Mouse (Mus musculus): ENCODE results near the gene Ppp1r9b. TPM values are rescaled to one million over a fixed set of nuclear protein-coding genes. Genes with fewer than 3 reads are reported as not detected.

Gene Ppp1r9b
- polyA plus RNA-seq, 1 experiment from 2014 or later = 14.4 TPM

- Histone ChIP-seq H3K9ac (ENCODE audit: low read length) (no peak overlapping the region), H3K4me2 (ENCODE audit: low read depth, severe bottlenecking) (no peak overlapping the region), H3K9me3 (ENCODE audit: control insufficient read depth, low read length) (no peaks in the 10 kb centered on the region), H3K27ac (replicated peaks; ENCODE audit: low read depth, low read length) (no peak overlapping the region), H3K27me3 (ENCODE audit: control insufficient read depth, insufficient read depth, low read length) (no peaks in the 10 kb centered on the region), H3K4me1 (ENCODE audit: control insufficient read depth, insufficient read depth, low read length) (no peaks in the 10 kb centered on the region), H3K36me3 (ENCODE audit: control insufficient read depth, insufficient read depth, low read length) (peaks cover 25% of the 10 kb centered on the region), H3K4me3 (ENCODE audit: low read depth, low read length) (no peak overlapping the region)
- no peak for ATAC-seq (ENCODE audit: insufficient number of reproducible peaks, low FRiP score, low TSS enrichment, low read depth)
- DNase-seq (ENCODE audit: low spot score) = no peak
- WGBS = 88% methylated on average over 11 of the region's 11 CpGs
Observed at GRCm38 (mm10) chr11:95025227-95026012, 34.6 kb downstream of the Ppp1r9b start.

GRCm38 (mm10) chr11:95026090-95026542 is 35.3 kb downstream of the Ppp1r9b start:
- no peak for DNase-seq (ENCODE audit: low spot score)
- Histone ChIP-seq H3K27me3 (ENCODE audit: control insufficient read depth, insufficient read depth, low read length) (no peaks in the 10 kb centered on the region), H3K9ac (ENCODE audit: low read length) (no peak overlapping the region), H3K4me1 (ENCODE audit: control insufficient read depth, insufficient read depth, low read length) (no peaks in the 10 kb centered on the region), H3K4me2 (ENCODE audit: low read depth, severe bottlenecking) (no peak overlapping the region), H3K36me3 (ENCODE audit: control insufficient read depth, insufficient read depth, low read length) (peaks cover 24% of the 10 kb centered on the region), H3K9me3 (ENCODE audit: control insufficient read depth, low read length) (no peaks in the 10 kb centered on the region), H3K4me3 (ENCODE audit: low read depth, low read length) (no peak overlapping the region), H3K27ac (replicated peaks; ENCODE audit: low read depth, low read length) (no peak overlapping the region)
- WGBS = 74% methylated on average over 6 of the region's 6 CpGs
- no peak for ATAC-seq (ENCODE audit: insufficient number of reproducible peaks, low FRiP score, low TSS enrichment, low read depth)

- DNase-seq (ENCODE audit: low spot score) = no peak
- Histone ChIP-seq H3K27me3 (ENCODE audit: control insufficient read depth, insufficient read depth, low read length) (no peaks in the 10 kb centered on the region), H3K4me1 (ENCODE audit: control insufficient read depth, insufficient read depth, low read length) (no peaks in the 10 kb centered on the region), H3K9me3 (ENCODE audit: control insufficient read depth, low read length) (no peaks in the 10 kb centered on the region), H3K36me3 (ENCODE audit: control insufficient read depth, insufficient read depth, low read length) (peaks cover 22% of the 10 kb centered on the region), H3K4me3 (ENCODE audit: low read depth, low read length) (no peak overlapping the region), H3K4me2 (ENCODE audit: low read depth, severe bottlenecking) (no peak overlapping the region), H3K9ac (ENCODE audit: low read length) (no peak overlapping the region), H3K27ac (replicated peaks; ENCODE audit: low read depth, low read length) (no peak overlapping the region)
- ATAC-seq (ENCODE audit: insufficient number of reproducible peaks, low FRiP score, low TSS enrichment, low read depth) = no peak
- WGBS = 92% methylated on average over 6 of the region's 6 CpGs
Observed at GRCm38 (mm10) chr11:95026849-95027248, 36.0 kb downstream of the Ppp1r9b start.

GRCm38 (mm10) chr11:95027850-95028470 is 37.1 kb downstream of the Ppp1r9b start:
- 12% methylated on average over 13 of the region's 13 CpGs for WGBS
- H3K36me3 ChIP-seq (ENCODE audit: control insufficient read depth, insufficient read depth, low read length) = peaks cover 16% of the 10 kb centered on the region; the same call in 1 of the 2 replicates

GRCm38 (mm10) chr11:95032945-95033344 is 42.1 kb downstream of the Ppp1r9b start:
- Histone ChIP-seq H3K4me3 (ENCODE audit: low read depth, low read length) (no peak overlapping the region), H3K27me3 (ENCODE audit: control insufficient read depth, insufficient read depth, low read length) (no peaks in the 10 kb centered on the region), H3K9ac (ENCODE audit: low read length) (no peak overlapping the region), H3K4me2 (ENCODE audit: low read depth, severe bottlenecking) (no peak overlapping the region), H3K27ac (replicated peaks; ENCODE audit: low read depth, low read length) (no peak overlapping the region), H3K36me3 (ENCODE audit: control insufficient read depth, insufficient read depth, low read length) (no peaks in the 10 kb centered on the region; the same call in 1 of the 2 replicates), H3K4me1 (ENCODE audit: control insufficient read depth, insufficient read depth, low read length) (no peaks in the 10 kb centered on the region), H3K9me3 (ENCODE audit: control insufficient read depth, low read length) (no peaks in the 10 kb centered on the region)
- WGBS = 20% methylated on average over 6 of the region's 6 CpGs
- ATAC-seq (ENCODE audit: insufficient number of reproducible peaks, low FRiP score, low TSS enrichment, low read depth) (no peak), DNase-seq (ENCODE audit: low spot score) (no peak)

More at GRCm38 (mm10) chr11:95027850-95028470, 37.1 kb downstream of the Ppp1r9b start:
- Histone ChIP-seq H3K27me3 (ENCODE audit: control insufficient read depth, insufficient read depth, low read length) (no peaks in the 10 kb centered on the region), H3K9me3 (ENCODE audit: control insufficient read depth, low read length) (no peaks in the 10 kb centered on the region), H3K4me3 (ENCODE audit: low read depth, low read length) (no peak overlapping the region), H3K9ac (ENCODE audit: low read length) (no peak overlapping the region), H3K4me2 (ENCODE audit: low read depth, severe bottlenecking) (no peak overlapping the region), H3K27ac (replicated peaks; ENCODE audit: low read depth, low read length) (no peak overlapping the region), H3K4me1 (ENCODE audit: control insufficient read depth, insufficient read depth, low read length) (no peaks in the 10 kb centered on the region)
- ATAC-seq (ENCODE audit: insufficient number of reproducible peaks, low FRiP score, low TSS enrichment, low read depth) (no peak), DNase-seq (ENCODE audit: low spot score) (no peak)

GRCm38 (mm10) chr11:95033617-95034016 is 42.8 kb downstream of the Ppp1r9b start:
- no peak for DNase-seq (ENCODE audit: low spot score)
- no peaks in the 10 kb centered on the region for H3K9me3 ChIP-seq (ENCODE audit: control insufficient read depth, low read length)
- no peak for ATAC-seq (ENCODE audit: insufficient number of reproducible peaks, low FRiP score, low TSS enrichment, low read depth)
- H3K4me2 ChIP-seq (ENCODE audit: low read depth, severe bottlenecking) = no peak overlapping the region
- no peaks in the 10 kb centered on the region for H3K4me1 ChIP-seq (ENCODE audit: control insufficient read depth, insufficient read depth, low read length)
- no peak overlapping the region for H3K4me3 ChIP-seq (ENCODE audit: low read depth, low read length)
- no peaks in the 10 kb centered on the region for H3K27me3 ChIP-seq (ENCODE audit: control insufficient read depth, insufficient read depth, low read length)
- H3K36me3 ChIP-seq (ENCODE audit: control insufficient read depth, insufficient read depth, low read length) = no peaks in the 10 kb centered on the region; the same call in 1 of the 2 replicates
- WGBS = 68% methylated on average over 14 of the region's 14 CpGs
- no peak overlapping the region for H3K27ac ChIP-seq (replicated peaks; ENCODE audit: low read depth, low read length)
- no peak overlapping the region for H3K9ac ChIP-seq (ENCODE audit: low read length)

- no peak overlapping the region for H3K27ac ChIP-seq (replicated peaks; ENCODE audit: low read depth, low read length)
- no peak for ATAC-seq (ENCODE audit: insufficient number of reproducible peaks, low FRiP score, low TSS enrichment, low read depth)
Observed at GRCm38 (mm10) chr11:95034902-95035301, 44.1 kb downstream of the Ppp1r9b start.

GRCm38 (mm10) chr11:95036521-95036920 is 45.7 kb downstream of the Ppp1r9b start:
- Histone ChIP-seq H3K4me1 (ENCODE audit: control insufficient read depth, insufficient read depth, low read length) (no peaks in the 10 kb centered on the region), H3K4me3 (ENCODE audit: low read depth, low read length) (no peak overlapping the region), H3K4me2 (ENCODE audit: low read depth, severe bottlenecking) (no peak overlapping the region), H3K9me3 (ENCODE audit: control insufficient read depth, low read length) (no peaks in the 10 kb centered on the region), H3K36me3 (ENCODE audit: control insufficient read depth, insufficient read depth, low read length) (no peaks in the 10 kb centered on the region; the same call in 1 of the 2 replicates), H3K9ac (ENCODE audit: low read length) (no peak overlapping the region), H3K27me3 (ENCODE audit: control insufficient read depth, insufficient read depth, low read length) (no peaks in the 10 kb centered on the region), H3K27ac (replicated peaks; ENCODE audit: low read depth, low read length) (no peak overlapping the region)
- DNase-seq (ENCODE audit: low spot score) (no peak), ATAC-seq (ENCODE audit: insufficient number of reproducible peaks, low FRiP score, low TSS enrichment, low read depth) (no peak)
- 95% methylated on average over 5 of the region's 5 CpGs for WGBS

More at GRCm38 (mm10) chr11:95034902-95035301, 44.1 kb downstream of the Ppp1r9b start:
- no peaks in the 10 kb centered on the region; the same call in 1 of the 2 replicates for H3K36me3 ChIP-seq (ENCODE audit: control insufficient read depth, insufficient read depth, low read length)
- H3K4me2 ChIP-seq (ENCODE audit: low read depth, severe bottlenecking) = no peak overlapping the region
- no peaks in the 10 kb centered on the region for H3K27me3 ChIP-seq (ENCODE audit: control insufficient read depth, insufficient read depth, low read length)
- DNase-seq (ENCODE audit: low spot score) = no peak
- no peaks in the 10 kb centered on the region for H3K9me3 ChIP-seq (ENCODE audit: control insufficient read depth, low read length)
- no peak overlapping the region for H3K4me3 ChIP-seq (ENCODE audit: low read depth, low read length)
- H3K4me1 ChIP-seq (ENCODE audit: control insufficient read depth, insufficient read depth, low read length) = no peaks in the 10 kb centered on the region
- WGBS = 70% methylated on average over 10 of the region's 10 CpGs
- H3K9ac ChIP-seq (ENCODE audit: low read length) = no peak overlapping the region
